Mouse (Mus musculus) thymus, postnatal 36 days (tissue): ENCODE results near the gene Trp53i11.
A peak's percentile ranks its signal among the peaks of the same experiment; 100 is the strongest.

ENCODE experiments used
- DNase-seq, 2 experiments: peaks; one replicate each; pipeline ENCODE4 v3.0.0; 2022; ENCODE audit warnings: mixed read lengths in 2 of 2

Trp53i11 gene

DNA sequence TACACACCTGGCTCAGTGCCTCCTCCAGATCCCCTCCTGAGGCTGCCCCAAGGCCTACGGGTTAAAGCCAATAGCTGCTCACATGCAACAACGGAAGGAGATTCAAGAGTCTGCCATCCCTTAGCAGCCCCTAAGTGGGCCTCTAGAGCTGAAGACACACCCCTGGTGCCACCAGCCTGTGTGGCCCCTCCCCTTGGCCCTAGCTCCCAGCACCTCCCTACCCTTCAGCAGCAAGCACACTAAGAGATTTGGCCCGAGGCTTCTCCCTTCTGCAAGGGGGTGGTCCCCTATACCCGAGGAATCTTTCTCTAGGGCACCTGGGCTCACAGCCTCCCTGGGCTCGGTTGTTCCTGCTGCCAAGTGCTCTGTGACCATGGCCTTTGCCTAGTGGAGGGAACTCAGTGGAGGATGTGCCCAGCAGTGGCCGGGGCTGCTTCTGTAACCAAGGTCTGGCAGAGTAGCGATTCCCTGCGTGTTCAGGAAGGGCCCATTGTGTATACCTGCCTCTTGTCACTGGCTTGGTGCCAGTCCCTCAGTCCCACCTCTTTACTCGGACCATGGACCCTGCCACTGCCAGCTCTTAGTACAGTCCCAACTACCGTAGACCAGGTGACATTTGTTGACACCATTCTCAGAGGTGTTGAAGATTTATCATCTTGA, 13.5 kb downstream of the Trp53i11 start:
- DNase-seq = no peak

DNA sequence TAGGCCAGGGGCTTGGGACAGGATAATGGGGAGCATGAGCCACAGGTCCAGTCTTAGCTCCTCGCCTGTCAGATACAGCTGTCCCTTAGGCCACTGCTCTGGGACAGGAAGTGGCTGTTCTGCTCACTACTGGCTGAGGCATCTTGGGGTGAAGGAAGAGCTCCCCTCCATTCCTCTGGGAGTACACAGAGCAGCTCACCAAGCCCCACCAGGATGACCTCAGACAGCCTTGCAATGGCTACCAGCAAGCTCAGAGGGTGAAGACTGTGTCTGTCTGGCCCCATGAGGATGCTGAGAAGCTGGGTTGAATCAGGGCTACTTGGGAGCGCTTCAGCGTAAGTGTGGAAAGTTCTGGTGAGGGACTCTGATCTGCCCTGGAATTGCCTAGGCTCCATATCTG, 14.6 kb downstream of the Trp53i11 start:
- no peak for DNase-seq

DNA sequence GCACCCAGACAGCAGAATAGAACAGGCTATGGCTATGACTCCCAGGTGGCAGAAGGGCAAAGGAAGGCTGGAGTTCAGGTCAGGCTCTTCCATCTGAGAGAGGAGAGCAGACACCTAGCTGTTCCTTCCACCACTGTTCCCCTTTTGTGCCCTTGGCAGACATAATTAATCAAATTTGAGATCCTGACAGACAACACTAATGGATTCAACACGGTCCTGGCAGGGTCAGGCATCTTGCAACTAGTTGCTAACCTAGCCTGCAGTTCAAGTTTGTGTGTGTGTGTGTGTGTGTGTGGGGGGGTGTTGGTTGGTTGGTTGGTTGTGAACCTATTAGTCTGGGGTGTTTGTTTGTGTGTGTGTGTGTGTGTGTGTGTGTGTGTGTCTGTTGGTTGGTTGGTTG, 15.4 kb downstream of the Trp53i11 start:
- no peak for DNase-seq

DNA sequence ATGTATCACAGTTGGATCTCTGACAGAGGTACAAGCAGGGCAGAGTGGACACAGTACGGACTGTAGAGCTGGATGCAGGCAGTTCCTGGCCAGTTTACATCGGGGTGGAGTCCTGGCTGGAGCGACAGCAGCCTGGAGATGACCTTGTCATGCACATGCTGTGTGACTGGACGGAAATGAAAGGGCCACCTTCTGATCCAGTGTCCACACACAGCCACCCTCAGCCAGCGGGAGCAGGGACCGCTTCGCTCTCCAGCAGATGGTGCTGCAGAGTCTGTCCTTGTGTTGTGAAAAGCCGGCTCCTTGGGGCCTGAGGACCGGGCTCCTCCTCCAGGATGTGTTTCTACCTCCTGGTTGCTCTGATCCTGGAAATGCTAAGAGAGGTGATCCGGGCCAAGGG, 16.3 kb downstream of the Trp53i11 start:
- peak; percentile 63 to 65 for DNase-seq

DNA sequence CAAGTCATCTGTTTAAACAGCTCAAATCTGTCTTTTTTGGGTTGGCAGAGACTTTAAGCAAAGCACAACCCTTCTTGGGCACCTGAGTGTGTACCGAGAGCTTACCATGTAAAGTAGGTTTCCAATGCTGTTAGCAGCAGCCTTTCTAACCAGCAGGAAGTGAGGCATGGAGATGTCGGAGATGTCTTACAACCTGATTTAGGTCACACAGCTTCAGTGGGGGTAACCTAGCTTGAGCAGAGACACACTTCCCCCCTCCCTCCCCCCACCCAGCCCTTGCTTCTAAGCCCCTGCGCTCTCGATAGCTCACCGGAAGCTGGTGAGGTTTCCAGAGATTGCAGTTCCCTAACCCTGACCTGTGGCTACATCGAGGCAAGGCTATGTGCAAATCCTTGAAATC, 17.2 kb downstream of the Trp53i11 start:
- DNase-seq = no peak

DNA sequence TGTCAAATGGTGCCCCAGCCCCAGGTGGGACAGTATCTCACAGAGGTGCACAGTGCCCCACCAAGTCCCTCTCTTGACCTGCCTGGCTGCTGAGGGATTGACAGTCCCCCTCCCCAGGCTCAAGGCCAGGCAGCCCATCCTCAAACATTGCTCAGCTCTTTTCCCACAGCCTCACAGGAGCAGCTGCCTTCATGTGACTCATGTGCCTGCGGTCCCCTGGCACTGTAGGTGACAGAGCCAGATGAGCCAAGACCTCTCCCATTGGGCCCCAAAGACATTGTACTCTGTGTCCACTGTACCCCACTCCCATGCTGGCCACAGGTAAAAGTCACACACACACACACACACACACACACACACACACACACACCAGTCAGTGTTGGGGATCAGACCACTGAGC, 18.8 kb downstream of the Trp53i11 start:
- no peak for DNase-seq

DNA sequence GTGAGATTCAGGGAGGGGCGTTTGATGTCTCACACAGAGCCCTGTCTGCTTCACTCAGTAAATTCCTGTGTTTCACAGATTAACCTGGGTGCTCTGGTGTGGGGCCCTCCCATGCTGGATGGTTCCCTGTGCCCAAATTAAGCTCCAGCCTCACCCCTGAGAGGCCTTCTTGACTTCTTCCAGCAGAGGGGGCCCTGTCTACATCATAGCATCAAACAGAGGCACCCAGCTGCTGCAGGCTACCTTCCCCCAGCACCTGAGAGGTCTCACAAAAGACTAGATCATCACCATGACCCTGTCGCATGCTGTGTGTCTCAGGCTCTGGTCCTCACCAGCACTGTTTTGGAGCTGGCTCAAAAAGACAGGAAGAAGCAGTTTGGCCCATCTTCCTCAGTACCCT, 25.0 kb downstream of the Trp53i11 start:
- peak in 1 of 2 experiments; percentile 11 for DNase-seq

DNA sequence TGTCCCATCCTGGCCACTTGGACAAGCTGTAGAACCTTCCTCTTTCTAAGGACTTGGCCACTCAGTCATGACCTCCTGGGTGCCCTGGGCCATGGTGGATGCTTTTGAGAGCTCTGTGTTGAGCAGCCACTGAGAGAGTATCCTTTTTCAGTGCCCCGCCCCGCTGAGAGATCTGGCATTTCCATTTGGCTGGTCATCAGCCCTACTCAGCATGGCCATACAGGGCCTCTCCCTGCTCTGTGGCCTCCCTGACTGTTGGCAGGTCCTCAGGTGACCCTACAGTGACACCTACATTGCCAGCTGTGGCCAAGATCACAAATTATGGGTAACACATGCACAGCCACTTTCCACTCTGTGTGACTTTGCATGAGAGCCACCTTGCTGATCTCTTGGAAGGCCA, 25.5 kb downstream of the Trp53i11 start:
- no peak for DNase-seq

DNA sequence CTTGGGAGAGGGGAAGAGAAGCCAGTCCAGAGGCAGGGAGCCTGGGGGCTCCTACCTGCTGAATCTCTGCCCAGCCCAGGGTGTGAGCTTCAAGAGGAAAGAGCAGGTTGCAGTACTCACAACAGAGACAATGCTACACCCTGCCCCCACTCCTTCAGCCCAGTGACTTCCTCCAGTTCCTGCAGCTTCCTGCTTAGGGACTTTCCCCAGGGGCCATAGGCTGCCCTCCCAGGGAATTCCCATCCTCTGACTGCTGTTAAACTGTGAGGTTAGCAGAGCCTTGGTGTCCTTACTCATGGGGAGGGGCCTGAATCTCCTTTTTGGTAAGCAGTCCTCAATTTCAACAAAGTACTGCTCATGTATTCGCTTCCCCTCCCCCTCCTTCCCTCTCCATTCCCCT, 26.8 kb downstream of the Trp53i11 start:
- DNase-seq = peak; percentile 19 to 43

DNA sequence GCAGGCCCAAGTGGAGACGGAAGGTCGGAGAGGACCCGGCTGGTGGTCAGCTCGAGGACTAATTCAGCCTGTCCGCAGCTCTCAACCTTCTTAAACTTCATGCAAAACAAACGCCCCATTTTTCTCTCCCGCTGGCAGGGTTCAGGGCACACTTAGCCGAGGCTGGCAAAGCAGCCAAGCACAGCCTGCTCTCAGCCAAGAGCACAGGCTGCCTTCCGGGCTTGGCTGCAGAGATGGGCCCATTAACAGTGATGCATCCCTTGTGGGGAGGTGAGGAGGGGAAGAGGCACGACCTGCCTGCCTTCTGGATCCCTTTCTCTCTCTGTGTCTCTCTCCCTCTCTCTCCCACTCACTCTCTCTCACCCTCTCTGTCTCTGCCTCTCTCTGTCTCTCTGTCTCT, 28.4 kb downstream of the Trp53i11 start:
- DNase-seq = no peak

DNA sequence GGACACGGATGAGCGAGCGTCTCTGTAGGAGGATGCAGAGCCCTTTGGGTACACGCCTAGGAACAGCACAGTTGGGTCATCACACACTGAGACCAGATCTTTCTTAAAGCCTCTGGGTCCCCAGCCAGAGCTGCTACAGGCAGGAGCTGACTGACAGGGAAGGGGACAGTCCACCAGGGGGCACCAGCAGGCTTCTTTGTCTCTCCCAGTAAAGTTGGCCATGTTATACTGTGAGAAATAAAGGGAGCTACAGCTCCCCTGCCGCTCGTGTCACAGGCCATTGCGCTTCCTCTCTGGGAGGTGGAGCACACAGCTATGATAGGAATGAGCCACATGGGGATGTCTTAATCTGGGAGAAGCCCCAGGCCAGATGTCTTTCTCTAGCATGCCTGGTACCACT, 29.7 kb downstream of the Trp53i11 start:
- peak; percentile 78 to 83 for DNase-seq

DNA sequence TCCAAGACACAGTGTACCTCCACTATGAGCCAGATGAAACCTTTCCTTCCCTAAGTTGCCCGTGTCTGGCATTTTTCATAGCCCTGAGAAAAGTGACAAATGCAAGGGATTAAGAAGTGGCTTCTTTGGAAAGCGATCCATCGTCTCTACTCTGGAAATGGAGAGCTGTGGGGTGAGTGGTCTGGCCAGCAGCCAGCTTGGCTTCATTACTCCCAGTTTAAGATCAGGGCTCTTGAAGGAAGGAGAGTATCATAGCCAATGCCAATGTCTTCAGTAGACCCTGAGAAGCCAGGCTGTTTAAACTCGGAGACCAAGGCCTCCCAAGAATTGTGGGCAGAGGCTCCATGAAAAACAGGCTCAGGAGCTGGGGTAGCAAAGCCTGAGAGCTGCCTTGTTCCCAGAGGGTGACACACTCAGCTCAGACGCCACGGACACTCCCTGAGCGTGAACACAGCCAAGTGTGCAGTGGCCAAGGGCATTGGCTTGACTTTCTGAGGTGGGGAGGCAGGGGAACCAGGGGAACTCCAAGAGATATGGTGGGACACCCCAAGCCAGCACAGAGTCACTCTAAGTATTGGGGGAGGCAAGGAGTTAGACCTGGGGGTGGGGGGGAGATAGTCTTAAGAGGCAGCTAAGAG, 31.1 kb downstream of the Trp53i11 start:
- DNase-seq = no peak

DNA sequence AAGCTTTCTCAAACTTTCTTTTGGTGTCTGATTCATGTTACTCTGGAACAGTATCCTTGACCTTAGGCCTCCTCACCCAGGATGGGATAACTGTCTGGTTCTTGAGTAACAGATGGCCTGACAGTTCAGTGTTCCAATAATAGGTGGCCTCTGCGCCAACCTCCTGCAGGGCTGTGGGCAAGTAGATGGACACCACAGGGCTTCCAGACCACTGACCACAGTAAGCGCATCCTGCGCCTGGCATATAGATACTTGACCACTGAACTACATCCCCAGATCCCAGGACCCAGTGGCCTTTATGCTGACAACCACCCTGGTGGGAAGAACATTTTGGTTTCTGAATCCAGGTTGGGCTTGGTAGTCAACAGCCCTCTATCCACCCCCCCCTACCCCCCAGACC, 32.2 kb downstream of the Trp53i11 start:
- no peak for DNase-seq

DNA sequence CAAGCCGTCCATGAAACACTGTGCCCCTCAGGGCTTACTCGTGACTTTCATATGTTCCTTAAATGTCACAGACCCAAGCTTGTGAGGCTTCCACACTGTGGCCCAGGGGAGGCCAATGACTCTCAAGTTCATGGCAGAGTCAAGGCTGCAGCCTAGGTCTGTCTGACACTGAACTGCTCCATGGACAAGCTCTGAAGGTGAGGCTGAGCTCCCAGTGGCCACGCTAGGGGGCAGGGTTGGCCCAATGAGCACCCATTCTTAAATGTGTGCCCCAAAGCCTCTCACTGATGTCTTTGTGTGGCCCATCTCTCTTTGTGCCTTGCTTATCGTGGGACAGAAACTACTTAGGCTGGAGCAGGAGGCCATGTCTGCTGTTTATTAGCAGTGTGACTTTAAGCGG, 33.1 kb downstream of the Trp53i11 start:
- DNase-seq = no peak

DNA sequence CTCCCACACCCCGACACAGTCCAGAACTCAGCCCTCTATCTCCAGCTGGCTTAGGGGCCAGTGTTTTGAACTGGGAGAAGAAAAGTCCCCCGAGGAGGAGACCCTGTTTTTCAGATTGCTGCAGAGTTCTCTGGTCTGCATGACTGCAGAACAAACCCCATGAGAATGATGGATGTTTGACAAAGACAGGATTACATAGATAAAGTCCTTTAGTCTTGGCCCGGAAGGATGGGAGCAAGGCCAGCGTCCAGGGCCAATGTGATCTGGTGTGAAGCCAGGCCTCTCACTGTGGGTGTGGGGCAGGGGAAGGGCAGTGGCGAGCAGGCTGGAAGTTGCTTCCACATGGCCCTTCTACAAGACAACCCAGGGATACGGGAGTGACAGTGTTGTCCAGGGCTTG, 36.1 kb downstream of the Trp53i11 start:
- no peak for DNase-seq

DNA sequence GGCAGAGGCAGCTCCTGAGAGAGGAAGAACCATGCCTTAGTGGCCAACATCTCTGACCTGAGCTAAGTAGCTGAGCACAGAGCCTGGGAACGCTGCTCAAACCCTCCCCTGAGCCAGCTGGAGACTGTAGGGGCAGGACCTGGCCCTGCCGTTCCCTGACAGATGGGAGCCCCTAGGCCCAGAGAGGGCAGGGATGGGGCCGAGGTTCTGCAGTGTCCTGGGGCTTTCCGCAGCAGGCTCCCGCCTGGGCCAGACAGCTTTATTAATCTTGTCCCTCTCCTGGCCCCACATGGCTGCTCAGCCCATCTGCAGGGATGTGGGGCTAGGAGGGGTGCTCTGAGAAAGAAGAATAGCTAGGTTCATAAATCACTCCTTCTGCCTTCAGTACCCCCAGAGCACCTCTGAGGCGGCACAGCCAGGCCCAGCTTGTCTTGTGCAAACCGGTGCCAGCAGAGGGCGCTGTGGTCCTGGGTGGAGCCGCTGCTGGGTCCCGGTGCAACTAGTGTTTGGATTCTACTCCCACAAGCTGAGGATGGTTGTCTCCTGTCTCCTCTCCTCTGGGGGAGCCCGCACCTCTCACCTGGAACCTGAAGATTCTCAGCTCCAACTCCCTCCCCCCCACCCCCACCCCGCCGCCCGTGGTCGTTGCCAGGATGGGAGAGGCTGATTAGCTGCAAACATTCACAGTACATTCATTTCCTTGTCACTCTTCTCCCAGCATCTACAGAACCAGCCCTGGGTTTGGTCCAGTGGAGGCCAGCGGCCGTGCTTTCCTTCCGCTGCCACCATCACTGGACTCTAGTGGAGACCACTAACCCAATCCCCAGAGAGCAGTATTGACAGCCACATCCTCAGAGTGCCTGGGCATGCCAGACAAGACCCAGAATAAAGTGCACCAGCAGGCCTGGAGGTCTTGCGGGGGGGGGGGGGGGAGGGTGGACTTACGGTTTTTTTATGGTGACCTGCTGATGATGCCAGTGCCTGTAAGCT, 39.6 kb downstream of the Trp53i11 start:
- peak; percentile 65 to 68 for DNase-seq

DNA sequence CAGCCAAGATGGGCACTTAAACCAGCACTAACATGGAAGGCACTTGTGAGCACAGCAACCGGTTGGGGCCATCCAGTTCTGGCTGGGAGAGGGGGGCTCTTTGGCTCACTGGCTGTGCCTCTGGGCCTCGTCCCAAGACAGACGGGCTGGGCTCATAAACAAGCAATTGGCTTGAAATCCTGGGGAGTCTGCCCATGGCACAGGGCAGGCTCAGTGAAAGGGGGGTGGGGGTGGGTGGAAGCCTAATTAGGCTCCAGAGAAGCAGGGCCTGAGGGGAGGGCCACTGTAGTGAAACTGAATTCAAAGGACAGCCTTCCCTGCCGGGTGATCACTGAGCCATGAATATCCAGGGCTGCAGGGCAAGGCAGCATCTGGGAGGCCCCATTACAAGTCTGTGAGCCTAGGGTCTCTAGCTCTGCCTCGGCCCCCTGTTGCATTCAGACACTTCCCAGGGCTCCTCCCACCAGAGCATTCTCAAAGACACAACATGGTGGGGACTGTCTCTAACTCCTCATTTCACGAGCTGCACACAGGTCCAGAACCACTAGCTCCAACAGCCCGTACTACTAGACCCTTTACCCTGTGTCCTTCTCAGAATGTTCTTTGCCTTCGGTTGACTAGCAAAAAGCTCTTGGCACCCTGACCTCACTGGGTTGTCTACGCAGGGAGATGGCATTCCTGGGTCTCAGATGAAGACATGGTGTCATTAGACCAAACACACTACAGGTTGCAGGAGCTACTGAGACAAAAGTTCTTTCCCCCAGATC, 40.5 kb downstream of the Trp53i11 start:
- no peak for DNase-seq

DNA sequence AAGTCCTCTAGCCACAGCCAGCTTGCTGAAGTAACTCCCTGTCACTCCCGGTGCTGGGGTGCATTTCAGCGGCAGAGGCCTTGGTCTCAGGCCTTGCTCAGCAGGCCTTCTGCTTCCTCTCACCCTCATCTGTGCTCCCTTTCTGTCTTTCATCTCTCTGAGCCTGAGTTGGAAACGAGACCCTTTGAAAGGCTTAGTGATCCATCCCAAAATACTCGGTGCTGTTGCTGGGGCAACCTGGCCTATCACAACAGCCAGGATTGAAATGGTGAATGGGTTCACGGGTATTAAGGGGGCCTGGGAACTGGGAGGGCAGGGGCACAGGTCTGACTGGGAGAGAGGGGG, 41.1 kb downstream of the Trp53i11 start:
- no peak for DNase-seq

DNA sequence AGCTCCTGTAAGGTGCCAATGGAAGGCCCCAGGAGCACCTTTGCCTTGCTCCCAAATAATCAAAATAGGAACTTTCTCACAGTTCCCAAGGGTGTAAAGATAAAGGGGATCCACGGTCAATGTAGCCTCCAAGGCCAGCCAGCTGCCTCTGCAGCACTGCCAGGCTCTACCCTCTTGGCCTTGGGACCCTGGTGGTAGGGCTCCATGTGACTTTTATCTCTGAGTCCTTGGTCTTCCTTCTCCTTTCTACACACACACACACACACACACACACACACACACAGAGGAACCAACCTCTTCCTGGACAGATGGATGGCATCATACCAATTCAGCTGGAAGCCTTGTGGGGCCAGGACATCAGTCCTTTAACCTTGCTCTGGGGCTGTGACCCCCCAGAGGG, 44.8 kb downstream of the Trp53i11 start:
- DNase-seq = no peak

DNA sequence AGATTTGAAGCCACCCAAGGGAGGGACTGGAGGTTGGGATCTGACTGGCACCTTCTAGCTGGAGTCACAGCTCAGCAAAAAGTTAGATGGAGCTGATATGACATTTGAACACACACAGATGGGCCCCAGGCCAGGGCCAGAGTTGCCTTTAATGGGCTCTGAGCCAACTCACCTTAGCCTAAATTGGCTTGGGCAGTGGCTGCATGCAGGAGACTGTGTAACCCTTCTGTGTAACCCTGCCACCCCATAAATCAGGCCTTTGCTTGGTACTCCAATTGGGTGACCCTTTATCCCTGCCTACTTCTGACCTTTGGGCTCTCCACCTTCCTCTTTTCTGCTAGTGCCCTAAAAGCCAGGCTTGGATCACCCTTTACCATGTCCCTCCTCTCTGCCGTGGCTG, 49.7 kb downstream of the Trp53i11 start:
- DNase-seq = no peak

DNA sequence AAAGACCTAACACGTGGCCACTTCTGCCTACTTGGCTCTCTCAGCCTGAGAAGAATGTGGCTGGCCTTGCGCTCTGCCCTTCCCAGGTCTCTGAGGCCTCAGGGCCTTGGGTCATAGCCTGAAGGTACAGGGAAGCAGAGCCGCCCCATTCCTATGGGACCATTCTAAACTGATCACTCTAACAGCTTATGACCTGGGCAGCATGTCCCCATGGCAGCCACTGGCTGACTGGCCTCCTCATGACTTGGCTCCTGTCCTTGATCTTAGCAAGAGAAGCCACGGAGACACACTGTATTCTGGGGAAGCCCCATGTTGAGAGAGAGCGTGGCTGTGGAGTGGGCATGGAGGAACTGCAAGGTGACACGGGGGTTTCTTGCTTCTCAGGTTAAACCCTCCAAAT, 51.5 kb downstream of the Trp53i11 start:
- DNase-seq = no peak

DNA sequence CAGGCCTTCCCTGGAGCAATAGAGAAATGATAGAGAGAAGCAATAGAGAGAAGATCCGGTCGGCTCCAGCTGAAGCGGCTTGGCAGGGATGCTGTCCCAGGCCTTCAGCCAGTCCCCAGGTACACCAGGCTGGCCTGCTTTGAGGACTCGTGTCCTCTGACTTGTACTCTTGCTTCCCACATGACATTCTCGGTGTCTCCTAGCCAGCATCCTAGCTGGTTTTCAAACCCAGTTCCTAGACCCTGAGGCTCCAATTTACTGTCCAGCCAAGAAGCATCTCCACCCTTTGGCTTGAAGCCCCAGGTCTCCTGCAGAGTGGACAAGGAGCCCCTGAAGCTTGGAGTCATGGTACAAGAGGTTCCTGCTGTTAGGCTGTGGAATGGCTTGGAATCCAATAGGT, 54.8 kb downstream of the Trp53i11 start:
- no peak for DNase-seq

DNA sequence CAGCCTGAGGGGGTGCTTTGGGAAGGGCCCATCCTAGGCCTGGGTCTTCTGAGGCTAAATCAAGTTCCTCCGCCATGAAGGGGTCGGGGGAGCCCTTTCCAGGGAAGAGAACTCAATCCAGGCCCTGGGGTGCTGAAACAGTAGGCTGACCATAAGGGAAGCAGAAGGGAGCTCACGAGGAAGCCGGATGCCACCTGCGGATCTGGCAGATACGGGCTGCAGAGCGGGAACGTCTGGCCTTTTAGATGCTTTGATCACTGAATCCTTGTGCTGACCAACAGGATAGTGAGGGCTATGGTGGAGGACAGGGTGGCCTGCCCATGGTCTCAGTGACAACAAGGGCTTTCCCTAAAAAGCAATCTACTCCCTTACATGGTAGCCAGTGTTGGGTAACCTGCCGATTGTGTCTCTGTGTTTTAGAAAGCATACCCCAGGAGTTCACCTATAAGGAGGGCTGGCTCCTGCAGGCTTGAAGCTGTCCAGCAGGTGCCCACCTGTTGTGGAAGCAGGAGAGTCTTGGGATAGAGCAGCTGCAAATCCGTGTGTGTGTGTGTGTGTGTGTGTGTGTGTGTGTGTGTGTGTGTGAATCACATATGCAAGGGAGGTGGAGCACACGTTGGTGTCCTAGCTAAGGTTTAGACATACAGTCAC, 56.2 kb downstream of the Trp53i11 start:
- DNase-seq = no peak
